Mouse (Mus musculus): ENCODE measurements around the gene Agtr1a. TPM values are rescaled to one million over a fixed set of nuclear protein-coding genes. Genes with fewer than 3 reads are reported as not detected.

Gene Agtr1a
- total RNA-seq (2021), result 100 to 1,000 TPM; 128 to 158 TPM
- long read RNA-seq, experiment 1, transcript Agtr1a-201 (3 exons, 2,199 nt), result major isoform, 32 of 55 reads
- long read RNA-seq, experiment 1, partial matches to known transcripts, result 0 of 55 reads
- long read RNA-seq, experiment 1, other reads (novel, unspliced or antisense), result 22 of 55 reads
- long read RNA-seq, experiment 2, transcript Agtr1a-201 (3 exons, 2,199 nt), result major isoform, 34 of 41 reads
- long read RNA-seq, experiment 2, partial matches to known transcripts, result 4 of 41 reads
- long read RNA-seq, experiment 2, other reads (novel, unspliced or antisense), result 3 of 41 reads

DNA sequence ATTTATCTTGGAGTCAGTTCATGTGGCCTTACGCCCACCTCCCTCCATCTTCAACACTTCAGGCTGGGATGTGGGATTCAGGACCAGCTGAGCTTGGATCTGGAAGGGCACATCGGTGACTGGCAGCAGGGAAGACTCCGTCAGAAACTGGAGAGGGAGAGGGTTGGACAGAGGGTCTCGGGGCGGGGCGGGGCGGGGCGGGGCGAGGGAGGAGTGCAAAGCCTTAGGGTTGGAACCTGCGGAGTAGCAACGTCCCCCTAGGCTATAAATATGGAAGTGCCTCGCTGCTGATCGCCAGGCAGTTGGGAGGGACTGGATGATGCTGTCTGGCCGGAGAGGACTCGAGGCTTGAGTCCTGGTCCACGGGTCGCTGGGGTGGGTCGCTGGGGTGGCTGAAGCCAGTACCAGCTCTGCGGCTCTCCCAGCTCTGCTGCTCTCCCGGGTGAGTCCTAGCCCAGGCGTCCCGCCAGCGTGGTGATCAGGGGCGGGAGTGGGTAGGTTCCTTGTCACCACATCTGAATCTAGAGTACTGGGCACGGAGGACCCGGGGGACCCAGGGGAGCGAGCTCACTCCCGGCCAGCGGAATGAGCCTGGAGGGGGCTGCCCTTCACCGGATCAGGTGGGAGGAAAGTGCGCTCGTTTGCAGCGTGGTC lies at the start of gene Agtr1a:
Gene Agtr1a, plus strand, starts transcription at position 294 of the 654 bp plus-strand sequence.
- DNase-seq, result peak; percentile 91

DNA sequence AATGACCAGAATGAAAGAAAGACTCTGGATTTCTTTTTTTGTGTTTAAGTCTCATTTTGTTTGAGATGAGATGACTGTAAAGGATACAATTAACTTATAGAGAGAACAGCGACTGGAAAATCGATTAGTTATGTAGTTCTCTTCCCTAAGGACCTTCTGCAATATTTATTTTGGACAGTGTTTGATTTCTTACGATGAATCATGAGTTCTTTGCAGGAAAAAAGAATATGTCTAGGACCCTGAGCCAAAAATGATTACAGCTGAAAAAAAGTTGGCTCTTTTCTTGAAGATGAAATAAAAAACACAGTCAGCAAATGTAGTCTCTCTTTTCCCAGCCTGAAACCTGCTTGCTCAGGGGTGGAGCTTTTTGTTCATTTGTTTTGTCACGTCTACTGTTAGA lies 26.0 kb upstream of the Agtr1a start:
- DNase-seq, result no peak

DNA sequence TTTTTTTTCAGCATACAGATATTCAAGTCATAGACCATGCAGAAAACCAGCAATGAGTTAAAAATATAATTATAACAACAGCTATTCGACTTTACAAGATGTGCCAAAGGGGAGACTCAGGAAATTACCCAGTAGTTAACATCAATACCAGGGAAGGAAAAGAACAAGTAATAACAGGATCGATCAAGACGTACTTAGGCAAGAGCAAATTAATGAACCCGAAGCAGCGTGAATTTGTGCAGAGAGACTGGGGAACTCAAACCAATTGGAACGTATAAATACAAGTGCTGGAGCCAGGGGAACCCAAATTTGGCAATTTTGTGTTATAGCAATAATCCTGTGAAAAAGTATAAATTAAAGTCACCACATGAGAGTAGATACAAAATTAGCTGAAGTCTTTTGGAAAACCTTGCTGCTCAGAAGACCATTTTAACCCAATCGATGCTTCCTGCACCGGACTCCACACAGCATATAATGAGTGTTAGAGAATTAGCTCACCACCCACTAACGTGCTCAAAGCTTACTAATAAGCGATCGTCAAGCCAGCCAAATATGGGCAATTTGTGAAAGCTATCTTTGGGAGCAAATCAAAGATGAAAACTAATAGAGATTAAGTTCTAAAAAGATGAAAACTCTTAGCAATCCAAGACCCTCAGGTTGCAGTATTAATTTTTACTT lies 11.4 kb upstream of the Agtr1a start:
- DNase-seq, result no peak

DNA sequence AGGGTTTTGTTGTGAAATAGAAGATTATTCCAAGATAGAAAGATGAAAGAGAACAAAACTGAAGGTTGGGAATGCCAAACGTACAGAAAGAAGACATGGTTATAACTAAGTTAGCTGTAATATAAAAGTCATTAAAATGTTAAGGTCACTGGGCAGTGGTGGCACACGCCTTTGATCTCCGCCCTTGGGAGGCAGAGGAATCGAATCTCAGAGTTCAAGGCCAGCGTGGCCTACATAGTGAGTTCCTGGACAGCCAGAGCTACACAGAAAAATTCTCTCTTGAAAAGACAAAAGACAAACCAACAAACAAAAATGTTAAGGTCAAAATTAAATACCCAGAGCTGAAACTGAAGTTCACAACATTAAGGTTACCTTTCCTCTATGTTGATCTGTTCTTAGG lies 5.2 kb upstream of the Agtr1a start:
- peak; percentile 69 for DNase-seq

DNA sequence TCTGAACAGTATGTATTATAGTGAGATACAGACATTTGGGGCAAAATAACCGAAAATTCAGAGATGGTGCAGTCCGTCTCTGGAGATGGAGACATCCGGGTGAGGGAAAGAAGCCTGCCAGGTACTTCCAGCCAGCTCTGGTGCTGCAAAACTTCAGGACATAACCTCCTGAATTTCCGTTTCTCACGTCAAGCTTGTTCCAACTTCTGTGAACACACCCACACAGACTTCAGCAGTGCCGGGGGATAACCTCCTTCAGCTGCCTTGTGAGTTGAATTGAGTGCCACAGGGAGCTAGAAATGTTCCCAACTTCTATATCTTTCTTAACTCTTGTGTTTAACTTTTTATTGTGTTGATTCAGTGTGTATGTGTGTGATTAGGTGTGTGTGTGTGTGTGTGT lies 4.4 kb upstream of the Agtr1a start:
- no peak for DNase-seq

DNA sequence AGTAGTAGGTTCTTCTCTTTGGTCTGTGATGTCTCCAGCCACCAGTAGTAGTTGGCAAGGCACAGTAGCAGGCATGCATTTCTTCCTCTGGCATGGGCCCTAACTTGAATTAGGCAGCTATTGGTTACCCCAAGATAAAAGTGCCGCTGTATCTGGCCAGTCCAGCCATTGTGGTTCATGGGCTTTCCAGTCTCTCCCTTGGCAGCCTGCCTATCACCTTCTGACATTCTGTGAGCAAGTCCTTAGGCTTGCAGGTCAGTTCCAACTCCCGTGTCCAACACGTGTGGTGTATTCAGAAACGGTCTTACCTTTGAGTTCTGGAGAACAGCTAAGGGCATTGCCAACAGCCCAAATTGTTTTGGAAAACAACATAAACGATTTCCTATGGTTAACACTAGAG lies 3.7 kb upstream of the Agtr1a start:
- no peak for DNase-seq

DNA sequence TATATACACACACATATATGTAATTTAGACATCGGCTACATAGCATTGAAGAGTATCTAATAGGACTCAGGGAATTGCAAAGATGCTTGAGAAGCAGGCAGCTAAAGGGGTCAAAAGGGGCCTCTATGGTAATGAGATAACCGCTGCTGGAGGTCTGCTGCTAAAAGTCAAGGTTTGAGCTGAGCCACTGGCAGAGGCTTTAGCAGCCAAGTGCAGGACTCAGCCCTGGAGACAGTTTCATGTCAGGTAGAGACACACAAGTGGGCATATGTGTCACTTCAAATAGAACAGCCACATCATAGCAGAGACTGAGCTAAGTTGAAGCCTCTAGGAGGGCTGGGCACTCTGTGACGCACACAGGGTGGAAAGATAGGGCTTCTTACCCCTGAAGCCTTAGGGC lies 1.6 kb upstream of the Agtr1a start:
- peak; percentile 33 for DNase-seq

DNA sequence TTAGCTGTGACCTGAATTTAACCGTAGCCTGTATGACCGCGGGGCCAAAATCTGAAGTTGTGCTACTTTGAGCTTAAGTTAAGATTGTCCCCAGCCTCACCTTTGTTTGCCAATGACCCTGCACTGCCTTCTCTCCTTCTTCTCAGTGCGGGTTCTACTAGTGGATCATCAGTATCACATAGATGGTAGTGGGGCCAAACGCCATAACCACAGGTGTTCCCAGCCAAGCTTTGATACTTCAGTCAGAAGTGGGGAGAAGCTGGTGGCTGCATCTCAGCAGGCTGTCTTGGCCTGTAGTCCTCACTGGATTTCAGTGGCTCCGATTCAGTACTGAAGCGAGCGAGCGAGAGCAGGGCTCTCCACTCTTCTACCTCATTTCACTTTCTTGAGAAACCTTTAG lies 672 bp downstream of the Agtr1a start:
- DNase-seq, result peak; percentile 29

DNA sequence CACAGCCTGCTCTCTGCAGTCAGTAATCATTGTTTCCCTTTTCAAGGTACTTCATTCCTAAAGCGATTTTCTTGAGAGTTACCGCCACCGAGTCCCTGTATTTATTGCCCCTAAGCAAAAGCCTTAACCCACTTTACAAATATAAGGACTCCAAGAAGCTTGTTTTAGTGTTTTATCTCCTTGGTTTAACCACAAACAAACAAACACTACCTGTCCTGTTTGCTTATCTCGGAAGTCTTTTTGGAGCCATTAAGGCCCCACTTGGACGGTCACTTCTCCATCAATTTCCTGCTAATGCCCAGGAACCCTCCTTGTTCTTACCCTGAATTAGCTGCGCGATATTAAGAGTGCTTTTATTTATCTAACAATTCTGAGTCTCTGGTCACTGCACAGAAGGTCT lies 1.4 kb downstream of the Agtr1a start:
- no peak for DNase-seq

DNA sequence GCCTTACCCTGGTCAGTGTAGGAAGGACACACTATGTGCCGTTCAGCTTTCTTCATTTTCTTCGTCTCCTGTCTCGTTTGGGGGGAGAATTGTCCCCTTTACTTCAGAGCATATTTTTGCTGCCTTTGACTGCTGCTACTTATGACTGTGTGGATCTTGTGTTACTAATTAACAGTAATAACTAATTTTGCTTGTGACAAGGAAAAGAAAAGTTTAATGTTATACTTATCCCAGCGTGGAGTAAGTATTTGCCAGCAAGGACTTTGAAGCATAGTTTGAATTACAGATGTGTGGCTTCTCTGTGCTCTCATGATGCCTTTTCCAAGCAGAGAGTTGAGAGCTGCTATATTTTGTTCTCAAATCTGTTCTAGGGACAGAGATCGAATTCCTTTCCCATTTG lies 2.3 kb downstream of the Agtr1a start:
- no peak for DNase-seq

DNA sequence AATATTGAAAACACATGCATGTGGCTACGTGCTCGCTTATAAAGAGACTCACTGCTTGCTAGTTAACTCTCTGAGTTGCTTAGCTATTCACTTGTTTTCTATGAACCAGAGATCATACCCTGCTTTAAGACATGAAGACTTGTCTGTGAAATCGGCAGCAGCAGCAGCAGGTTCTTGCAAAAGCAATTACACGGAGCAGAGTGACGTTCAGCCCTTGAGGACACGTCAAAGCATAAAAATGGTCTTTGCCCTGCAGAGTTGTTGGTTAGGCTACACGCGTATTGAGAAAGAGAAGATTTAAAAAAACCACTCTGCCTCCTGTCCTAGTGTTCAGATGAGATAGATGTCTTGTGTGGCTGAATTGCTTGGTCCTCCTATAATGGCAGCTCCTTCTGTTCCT lies 3.7 kb downstream of the Agtr1a start:
- DNase-seq, result no peak

DNA sequence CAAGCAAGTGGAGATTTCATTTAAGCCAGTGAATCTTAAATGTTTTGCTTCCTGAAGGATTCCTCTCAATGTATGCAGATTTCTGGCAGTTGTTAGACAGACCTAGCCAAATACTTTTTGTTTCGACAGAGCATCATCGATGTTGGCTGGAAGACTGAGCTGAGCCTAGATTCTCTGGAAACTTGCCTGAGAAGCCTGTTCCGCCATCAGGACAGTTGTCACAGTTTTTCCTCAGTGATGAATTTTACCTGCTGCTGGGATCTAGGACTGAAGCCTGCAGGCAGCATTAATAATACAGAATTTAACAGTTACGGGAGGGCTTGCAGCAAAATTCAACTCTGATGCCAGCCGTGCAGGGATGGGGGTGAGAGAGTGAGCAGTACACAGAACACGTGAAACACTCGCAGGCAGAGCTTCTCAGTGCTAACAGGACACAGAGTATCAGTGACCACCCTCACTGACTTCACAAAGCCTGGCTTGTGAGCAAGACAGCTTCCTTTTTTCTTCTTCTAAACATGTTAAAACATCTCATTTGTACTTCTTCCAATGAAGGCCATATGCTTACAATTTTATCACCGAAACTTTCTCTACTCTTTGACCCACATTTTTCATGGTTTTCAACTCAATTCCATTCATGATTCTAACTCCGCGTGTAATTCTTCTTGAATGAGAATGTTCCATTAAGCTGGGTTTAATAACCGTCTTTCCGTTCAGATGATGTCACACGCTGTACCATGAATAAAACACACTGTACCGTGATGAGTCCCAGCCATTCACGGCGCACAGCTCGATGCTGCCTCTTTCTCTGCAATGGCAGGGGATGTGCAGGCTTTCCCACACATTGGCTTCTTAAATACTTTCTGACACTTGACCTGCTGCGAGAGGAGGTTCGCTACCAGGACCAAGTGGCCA lies 6.0 kb downstream of the Agtr1a start:
- no peak for DNase-seq

DNA sequence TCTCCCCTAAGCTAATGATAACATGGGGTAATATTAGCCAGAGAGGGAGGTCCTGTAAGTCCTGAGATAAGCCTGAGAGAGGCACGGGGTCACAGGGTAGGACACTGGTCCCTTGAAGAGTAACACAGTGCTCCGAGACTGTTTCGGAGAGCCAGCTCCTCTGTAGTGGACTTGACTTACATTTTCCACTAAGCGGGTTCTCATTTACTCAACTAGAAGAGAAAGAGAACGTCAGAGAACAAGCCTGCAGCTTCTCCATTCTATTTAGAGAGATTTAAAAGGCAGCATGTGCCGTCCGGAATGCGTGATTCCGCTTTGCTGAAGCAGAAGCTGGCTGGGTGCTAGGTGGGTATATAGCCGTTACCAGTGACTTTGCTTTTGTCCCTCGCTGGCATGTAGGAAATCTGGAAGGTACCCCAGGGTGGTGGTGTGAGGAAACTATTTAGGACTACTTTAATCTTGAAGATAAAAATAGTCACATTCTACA lies 9.2 kb downstream of the Agtr1a start:
- DNase-seq, result no peak

DNA sequence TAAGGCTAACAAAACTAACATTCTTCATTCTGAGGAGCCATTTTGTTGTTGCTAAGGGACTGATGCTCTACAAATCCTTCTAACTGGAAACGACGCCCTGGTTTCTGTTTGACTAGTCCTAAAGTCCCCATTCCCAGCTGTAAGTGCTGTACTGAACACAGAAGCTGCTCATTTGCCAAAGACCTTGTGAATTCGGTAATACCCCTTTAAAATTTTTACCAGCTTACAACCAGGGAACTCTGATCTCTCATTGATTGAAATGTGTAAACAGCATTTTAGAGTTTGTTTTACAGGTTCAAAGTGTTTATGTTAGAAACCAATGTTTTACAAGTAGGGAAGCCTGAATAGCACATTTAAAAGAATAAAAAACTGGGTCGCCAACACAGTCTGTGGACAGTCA lies 10.6 kb downstream of the Agtr1a start:
- no peak for DNase-seq

DNA sequence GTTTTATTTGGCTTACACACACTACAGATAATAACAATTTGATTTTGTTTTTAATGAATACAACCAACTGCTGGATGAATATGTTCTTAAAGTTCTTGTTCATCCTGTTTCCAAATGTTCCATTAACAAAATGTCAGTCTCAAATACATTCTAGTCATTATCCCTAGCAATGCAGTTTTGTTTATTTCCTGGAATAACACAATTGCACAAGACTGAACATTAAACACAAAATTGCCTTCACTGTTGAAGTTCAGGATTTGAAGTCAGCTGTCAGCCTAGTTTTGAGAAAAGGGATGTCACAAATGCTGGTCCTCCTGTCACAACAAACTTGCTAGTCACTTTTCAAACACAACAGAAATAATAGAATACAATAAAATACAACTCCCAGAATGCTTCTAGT lies 12.1 kb downstream of the Agtr1a start:
- no peak for DNase-seq

DNA sequence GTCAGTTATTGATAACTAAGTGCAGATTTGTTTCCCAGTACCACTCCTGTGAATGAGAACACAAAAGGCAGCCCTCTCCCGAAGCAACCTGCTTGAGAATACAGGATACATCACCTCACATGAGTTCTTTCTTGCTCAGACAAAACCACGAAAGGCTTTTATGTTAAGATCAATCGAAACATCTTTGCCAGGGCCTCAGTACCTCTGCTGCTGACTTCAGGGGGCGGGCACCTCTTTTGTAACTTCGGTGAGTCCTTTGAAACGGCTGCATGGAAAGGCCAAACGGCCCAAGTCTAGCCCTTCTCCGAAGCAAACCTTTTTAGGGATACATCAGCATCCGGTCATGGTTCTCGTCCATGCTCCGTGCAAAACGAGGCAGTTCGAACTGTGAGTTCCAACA lies 15.7 kb downstream of the Agtr1a start:
- DNase-seq, result no peak

DNA sequence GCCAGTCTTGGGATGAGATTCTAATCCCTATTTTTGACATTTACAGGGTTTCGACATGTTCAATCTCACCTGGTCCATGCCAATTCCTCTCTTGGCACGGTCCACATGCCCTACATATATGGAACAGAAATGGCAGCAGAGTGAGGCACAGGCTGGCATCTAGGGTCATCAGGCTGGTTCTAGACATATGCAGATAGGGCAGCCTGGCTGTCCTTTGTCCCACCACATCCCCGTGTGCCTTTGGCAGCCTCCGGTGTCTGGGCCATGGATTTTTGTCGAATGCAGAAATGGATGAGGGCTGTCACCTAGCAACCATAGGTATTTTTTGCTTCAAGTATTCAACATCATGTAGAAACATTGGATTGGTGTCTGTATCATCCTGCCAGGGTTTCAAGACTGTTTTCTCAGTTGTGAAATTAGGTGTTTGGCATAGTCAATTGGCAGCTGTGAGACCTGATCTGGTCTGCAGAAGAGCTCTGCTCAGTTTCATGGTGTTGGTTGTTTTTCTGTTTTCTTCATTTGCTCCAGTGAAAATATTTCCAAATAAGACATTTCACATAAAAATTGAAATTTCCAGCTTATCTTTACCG lies 18.8 kb downstream of the Agtr1a start:
- DNase-seq, result no peak

DNA sequence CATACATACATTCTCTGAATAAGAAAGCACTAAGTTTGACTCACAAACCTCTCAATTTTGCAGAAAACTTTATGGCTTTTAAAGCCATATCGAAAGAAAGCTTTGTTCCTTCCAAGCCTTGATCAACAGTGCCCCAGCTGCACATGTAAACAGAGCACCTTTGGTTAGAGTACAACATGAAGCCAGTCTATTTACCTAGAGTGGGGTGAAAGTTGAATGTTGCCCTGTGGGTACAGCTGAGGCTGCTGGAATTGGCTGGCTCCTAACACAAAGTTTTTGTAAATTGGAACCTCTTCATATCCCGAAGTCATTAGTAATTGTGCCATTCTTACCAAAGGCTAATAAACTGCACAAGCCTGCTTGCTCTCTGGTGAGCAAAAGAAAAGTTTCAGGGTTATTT lies 19.7 kb downstream of the Agtr1a start:
- DNase-seq, result no peak

DNA sequence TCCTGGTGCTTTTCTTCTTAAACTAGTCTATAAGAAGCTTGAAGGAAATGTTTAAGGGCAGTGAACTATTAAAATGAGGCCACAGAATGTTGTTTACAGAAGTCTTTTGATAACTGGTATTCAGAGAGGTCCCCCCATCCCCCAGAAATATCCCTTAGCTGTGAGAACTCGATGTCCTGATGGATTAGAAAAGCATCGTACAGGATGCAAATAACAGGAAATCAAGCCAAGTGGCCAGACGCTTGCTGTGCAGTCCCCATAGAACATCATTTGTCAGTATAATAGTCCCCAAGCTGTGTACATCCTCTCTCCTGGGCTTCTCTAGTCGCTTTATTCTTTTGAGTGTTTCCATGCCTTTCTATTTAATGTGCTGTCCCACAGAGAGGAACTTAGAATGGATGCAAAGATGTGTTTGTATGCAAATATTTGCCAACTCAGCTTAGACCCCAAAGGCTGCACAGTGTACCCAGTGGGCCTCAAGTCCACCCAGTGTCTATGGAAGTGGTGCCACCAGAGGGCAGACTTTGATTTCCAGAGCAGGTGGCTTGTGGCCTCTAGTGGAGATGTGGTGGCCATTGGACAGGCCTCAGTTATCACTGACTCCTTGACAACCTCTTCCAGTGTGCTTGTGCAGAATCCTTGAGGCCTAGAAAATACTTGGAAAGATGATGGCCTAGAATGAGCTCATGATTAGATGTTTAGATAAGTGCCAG lies 22.4 kb downstream of the Agtr1a start:
- DNase-seq, result peak; percentile 43

DNA sequence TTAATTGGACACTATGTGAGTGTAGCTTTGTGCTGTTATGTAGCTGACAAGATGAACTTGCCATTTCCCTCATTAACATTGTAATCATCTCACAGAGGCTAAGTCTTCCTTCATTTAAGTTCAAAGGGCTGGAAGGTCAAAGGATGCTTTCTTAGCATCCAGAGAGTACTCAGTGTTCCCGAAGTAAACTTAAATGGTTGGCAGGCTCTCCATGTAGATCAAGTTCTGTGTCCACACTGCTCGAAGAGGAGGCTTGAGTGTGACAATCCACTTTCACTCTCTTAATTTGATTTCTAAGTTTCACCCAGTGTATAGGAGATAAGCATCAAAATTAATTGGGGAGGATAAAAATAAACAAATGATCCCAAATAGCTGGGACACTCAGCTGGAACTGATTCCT lies 23.6 kb downstream of the Agtr1a start:
- no peak for DNase-seq

DNA sequence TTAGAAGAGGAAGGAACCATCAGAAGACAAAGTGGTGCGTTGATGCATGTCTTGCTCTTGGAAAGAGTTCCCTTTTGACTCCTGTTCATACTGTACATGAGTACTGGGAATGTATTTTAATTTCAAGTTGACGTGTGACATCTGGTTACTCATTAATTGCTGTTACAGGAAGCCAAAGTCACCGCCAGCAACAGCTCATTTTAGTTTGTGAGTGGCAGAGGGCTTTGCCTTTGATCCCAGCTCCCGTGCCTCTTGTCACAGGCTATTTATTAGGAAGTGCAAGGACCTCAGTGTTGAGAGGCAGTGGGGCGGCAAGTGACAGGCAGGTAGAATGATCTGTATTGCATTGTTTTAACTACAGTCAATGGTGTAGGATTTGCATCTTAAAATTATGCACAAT lies 24.8 kb downstream of the Agtr1a start:
- no peak for DNase-seq
